Mouse (Mus musculus): ENCODE measurements around the gene Msh2. TPM values are rescaled to one million over a fixed set of nuclear protein-coding genes. Genes with fewer than 3 reads are reported as not detected.

Gene Msh2
- total and polyA plus RNA-seq, 2 experiments from 2014 or later = 29.7 to 47.1 TPM

DNA sequence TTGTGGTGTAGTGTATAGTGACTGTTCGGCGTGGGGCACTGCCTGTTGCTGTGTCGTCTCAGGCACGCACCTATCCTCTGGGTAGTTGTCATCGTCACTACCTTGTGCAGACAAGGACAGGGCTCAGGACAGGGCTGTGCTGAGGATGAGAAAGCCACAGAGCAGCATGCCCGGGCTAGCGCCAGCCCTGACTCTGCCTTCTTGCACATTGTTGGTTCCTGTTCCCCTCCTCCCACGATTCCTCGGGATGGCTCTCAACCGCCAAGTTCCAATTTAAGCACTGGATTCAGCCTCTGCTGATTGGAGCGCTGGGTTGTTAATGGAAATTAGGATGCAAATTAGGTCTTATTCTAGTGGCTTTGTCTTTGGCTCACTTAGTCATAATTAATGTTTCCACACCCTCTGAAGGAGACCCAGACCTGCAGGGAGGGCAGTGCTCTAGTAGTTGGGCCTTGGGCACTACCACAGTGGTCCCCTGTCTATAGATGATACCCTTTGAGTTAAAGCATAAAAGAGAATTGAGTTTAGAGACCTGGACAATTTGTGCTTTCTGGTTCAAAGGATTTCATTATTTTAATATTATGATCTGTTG lies 23.8 kb downstream of the Msh2 start:
- H3K4me2 ChIP-seq (ENCODE audit: low read depth, low read length, poor library complexity, severe bottlenecking) = no peak overlapping the region
- H3K4me1 ChIP-seq (ENCODE audit: insufficient read depth, low read length) = no peaks in the 10 kb centered on the region
- no peak overlapping the region for H3K4me3 ChIP-seq (ENCODE audit: low read depth, low read length)
- DNase-seq (ENCODE audit: low spot score) = no peak
- H3K9ac ChIP-seq (replicated peaks; ENCODE audit: low read length, poor library complexity, severe bottlenecking) = no peak overlapping the region
- 0 out of 2 replicates have a peak, but pooled peaks cover 11% of the 10 kb centered on the region for H3K36me3 ChIP-seq (ENCODE audit: insufficient read depth, low read length)
- ATAC-seq (ENCODE audit: low FRiP score) = no peak
- no peaks in the 10 kb centered on the region for H3K27me3 ChIP-seq (ENCODE audit: insufficient read depth, low read length)
- TF ChIP-seq CTCF (IDR thresholded peaks at IDR 0.05) = no peak
- H3K9me3 ChIP-seq (ENCODE audit: low read length) = no peaks in the 10 kb centered on the region
- 83% methylated on average over 11 of the region's 11 CpGs for WGBS
- H3K27ac ChIP-seq (ENCODE audit: low read depth, low read length) = no peak overlapping the region

DNA sequence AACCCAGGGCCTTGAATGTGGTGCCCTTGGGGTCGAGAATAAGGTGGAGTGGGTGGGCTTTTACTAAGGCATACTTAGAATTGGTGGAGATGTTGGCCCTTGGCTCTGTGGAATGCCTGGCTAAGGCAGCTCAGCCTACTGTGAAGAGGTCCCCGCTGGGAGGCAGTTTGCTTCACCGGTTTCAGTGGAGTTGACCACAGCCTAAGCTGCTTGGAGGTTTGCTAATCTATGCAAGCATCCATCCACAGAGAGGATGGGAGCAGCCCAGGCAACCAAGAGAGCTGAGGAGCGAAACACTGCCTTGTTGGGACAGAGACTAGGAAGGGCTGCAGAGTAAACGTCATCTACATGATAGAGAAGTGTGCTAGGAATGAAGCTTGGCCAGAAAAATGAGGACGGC lies 24.7 kb downstream of the Msh2 start:
- TF ChIP-seq CTCF (IDR thresholded peaks at IDR 0.05) = no peak
- no peaks in the 10 kb centered on the region for H3K27me3 ChIP-seq (ENCODE audit: insufficient read depth, low read length)
- 80% methylated on average over 6 of the region's 6 CpGs for WGBS

DNA sequence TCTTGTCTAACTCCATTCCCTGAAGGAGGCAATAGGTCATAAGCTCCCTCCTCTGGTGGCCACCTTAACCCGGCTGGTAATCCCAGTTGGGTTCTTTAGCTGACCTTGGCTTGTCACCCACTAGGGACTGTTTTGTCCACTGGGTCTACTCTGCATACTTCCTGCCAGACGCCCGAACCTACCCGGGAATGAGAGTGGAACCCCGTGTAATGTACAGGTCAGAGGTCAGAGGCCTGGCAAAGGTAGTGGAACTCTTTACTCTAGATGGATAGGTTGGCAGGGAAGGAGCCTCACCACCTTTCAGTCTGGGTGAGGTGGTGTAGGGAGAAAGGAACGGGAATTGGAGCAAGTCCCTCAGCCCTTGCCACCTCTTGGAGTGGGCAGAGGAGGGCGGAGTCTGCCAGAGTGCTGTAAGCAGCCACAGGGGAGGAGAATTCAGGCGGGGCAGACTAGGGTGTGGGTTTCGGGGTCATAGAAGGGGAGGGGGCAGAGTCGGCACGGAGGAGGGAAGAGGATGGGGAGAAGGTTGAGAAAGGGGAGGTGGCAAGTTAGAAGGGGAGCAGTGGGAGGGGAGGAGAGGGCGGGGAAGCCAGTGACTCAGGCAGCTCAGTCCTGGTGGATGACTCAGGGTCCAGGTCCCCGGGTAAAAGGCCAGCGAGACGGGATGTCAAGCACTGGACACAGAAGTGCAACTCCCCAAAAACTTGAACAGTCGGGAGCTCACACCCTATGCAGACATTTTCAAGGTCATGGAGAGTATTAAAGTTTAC lies 27.1 kb downstream of the Msh2 start:
- Histone ChIP-seq H3K4me2 (ENCODE audit: low read depth, low read length, poor library complexity, severe bottlenecking) (no peak overlapping the region), H3K4me1 (ENCODE audit: insufficient read depth, low read length) (no peaks in the 10 kb centered on the region), H3K36me3 (ENCODE audit: insufficient read depth, low read length) (0 out of 2 replicates have a peak, but pooled peaks cover 16% of the 10 kb centered on the region), H3K27ac (ENCODE audit: low read depth, low read length) (no peak overlapping the region), H3K9me3 (ENCODE audit: low read length) (no peaks in the 10 kb centered on the region), H3K4me3 (ENCODE audit: low read depth, low read length) (no peak overlapping the region), H3K9ac (replicated peaks; ENCODE audit: low read length, poor library complexity, severe bottlenecking) (no peak overlapping the region), H3K27me3 (ENCODE audit: insufficient read depth, low read length) (no peaks in the 10 kb centered on the region)
- no peak for ATAC-seq (ENCODE audit: low FRiP score)
- TF ChIP-seq CTCF (IDR thresholded peaks at IDR 0.05) = no peak
- WGBS = 87% methylated on average over 16 of the region's 16 CpGs
- no peak for DNase-seq (ENCODE audit: low spot score)

More for the DNA sequence above, 24.7 kb downstream of the Msh2 start:
- H3K4me2 ChIP-seq (ENCODE audit: low read depth, low read length, poor library complexity, severe bottlenecking) = no peak overlapping the region
- no peak overlapping the region for H3K4me3 ChIP-seq (ENCODE audit: low read depth, low read length)
- no peak for DNase-seq (ENCODE audit: low spot score)
- H3K9me3 ChIP-seq (ENCODE audit: low read length) = no peaks in the 10 kb centered on the region
- H3K4me1 ChIP-seq (ENCODE audit: insufficient read depth, low read length) = no peaks in the 10 kb centered on the region
- H3K27ac ChIP-seq (ENCODE audit: low read depth, low read length) = no peak overlapping the region
- H3K9ac ChIP-seq (replicated peaks; ENCODE audit: low read length, poor library complexity, severe bottlenecking) = no peak overlapping the region
- 0 out of 2 replicates have a peak, but pooled peaks cover 11% of the 10 kb centered on the region for H3K36me3 ChIP-seq (ENCODE audit: insufficient read depth, low read length)
- no peak for ATAC-seq (ENCODE audit: low FRiP score)

DNA sequence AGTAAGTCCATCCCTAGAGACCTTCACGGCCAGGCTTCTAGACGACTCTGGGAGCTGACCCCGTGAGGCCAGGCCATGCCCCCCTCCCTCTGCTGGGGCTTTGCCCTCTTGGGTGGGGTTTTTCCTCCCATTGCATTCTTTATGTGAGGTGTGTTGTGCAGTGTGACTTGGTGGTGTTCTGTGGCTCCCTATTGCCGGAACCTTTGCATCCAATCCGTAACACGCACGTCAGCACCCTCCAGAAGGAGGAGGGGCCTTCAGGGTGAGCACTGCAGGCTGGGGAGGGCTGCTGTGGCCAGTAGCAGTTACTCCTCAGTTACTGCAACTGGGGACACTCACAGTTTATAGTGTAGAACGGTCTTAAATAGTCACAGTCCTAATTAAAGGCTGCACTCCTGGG lies 28.0 kb downstream of the Msh2 start:
- Histone ChIP-seq H3K27ac (ENCODE audit: low read depth, low read length) (no peak overlapping the region), H3K9ac (replicated peaks; ENCODE audit: low read length, poor library complexity, severe bottlenecking) (no peak overlapping the region), H3K9me3 (ENCODE audit: low read length) (no peaks in the 10 kb centered on the region), H3K27me3 (ENCODE audit: insufficient read depth, low read length) (no peaks in the 10 kb centered on the region), H3K36me3 (ENCODE audit: insufficient read depth, low read length) (0 out of 2 replicates have a peak, but pooled peaks cover 16% of the 10 kb centered on the region), H3K4me1 (ENCODE audit: insufficient read depth, low read length) (no peaks in the 10 kb centered on the region), H3K4me3 (ENCODE audit: low read depth, low read length) (no peak overlapping the region), H3K4me2 (ENCODE audit: low read depth, low read length, poor library complexity, severe bottlenecking) (no peak overlapping the region)
- 78% methylated on average over 8 of the region's 8 CpGs for WGBS
- DNase-seq (ENCODE audit: low spot score) (no peak), ATAC-seq (ENCODE audit: low FRiP score) (no peak)
- no peak for TF ChIP-seq CTCF (IDR thresholded peaks at IDR 0.05)

DNA sequence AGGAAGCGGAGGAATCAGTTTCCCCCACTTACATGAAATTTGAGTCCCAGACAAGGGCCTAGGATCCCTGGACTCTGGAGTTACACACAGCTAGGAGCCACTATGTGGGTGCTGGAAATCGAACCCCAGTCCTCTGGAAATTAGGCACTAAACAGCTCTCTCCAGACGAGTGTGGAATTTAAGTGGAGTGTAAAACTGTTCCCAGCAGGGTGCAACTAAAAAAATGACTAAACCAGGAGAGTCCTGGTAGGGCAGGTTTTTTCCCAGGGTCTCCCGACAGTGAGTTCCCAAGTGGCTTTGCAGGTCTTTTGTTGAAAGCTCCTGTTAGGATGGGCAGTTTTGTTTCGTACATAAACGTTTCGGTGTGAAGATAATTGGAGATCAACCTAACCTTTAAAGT lies 52.6 kb downstream of the Msh2 start:
- no peak for TF ChIP-seq CTCF (IDR thresholded peaks at IDR 0.05)
- 86% methylated on average over 7 of the region's 7 CpGs for WGBS
- H3K36me3 ChIP-seq (ENCODE audit: insufficient read depth, low read length) = peaks cover 23% of the 10 kb centered on the region
- ATAC-seq (ENCODE audit: low FRiP score) (no peak), DNase-seq (ENCODE audit: low spot score) (no peak)
- no peaks in the 10 kb centered on the region; the same call in 1 of the 2 replicates for H3K9me3 ChIP-seq (ENCODE audit: low read length)
- no peaks in the 10 kb centered on the region for H3K4me1 ChIP-seq (ENCODE audit: insufficient read depth, low read length)
- no peak overlapping the region for H3K27ac ChIP-seq (ENCODE audit: low read depth, low read length)
- no peaks in the 10 kb centered on the region for H3K27me3 ChIP-seq (ENCODE audit: insufficient read depth, low read length)
- H3K4me3 ChIP-seq (ENCODE audit: low read depth, low read length) = no peak overlapping the region
- H3K4me2 ChIP-seq (ENCODE audit: low read depth, low read length, poor library complexity, severe bottlenecking) = no peak overlapping the region
- H3K9ac ChIP-seq (replicated peaks; ENCODE audit: low read length, poor library complexity, severe bottlenecking) = no peak overlapping the region
